In genomic region chr2:106955621-106956020, GRCm38 (mm10) we compare ENCODE assay signal across 8 mouse cellular contexts. TPM values are rescaled to one million over a fixed set of nuclear protein-coding genes. Genes with fewer than 3 reads are reported as not detected.
A peak's percentile ranks its signal among the peaks of the same experiment; 100 is the strongest.
DNase-seq lines count a peak whose midpoint lies in the region; ATAC-seq and TF ChIP-seq lines count a peak whose summit lies in the region.

No protein-coding gene starts in this region.

- in situ Hi-C loops in Patski (cut with MboI; ENCODE audit: low pct_unique_long_range_greater_than_20kb) = loop anchor here (5.0 to 10.0 kb wide), 2 partner anchors 261 to 598 kb away; partner anchors contain the start of gene Mpped2

- no peaks in the 10 kb centered on the region for H3K36me3 ChIP-seq in heart, embryonic 13.5 days
- no peaks in the 10 kb centered on the region for H3K36me3 ChIP-seq in limb, embryonic 13.5 days

- H3K4me2 ChIP-seq in heart, embryonic 13.5 days = peak overlapping the region; percentile 20; the same call in 1 of the 2 replicates
- peak overlapping the region; percentile 38 for H3K4me2 ChIP-seq in limb, embryonic 13.5 days (replicated peaks)

- H3K4me1 ChIP-seq in heart, embryonic 13.5 days = peaks cover 7% of the 10 kb centered on the region; the same call in 1 of the 2 replicates
- peaks cover 13% of the 10 kb centered on the region for H3K4me1 ChIP-seq in limb, embryonic 13.5 days

- no peaks in the 10 kb centered on the region for H3K9me3 ChIP-seq in heart, embryonic 13.5 days
- H3K9me3 ChIP-seq in limb, embryonic 13.5 days = no peaks in the 10 kb centered on the region

- CTCF ChIA-PET in Patski (lab: Charles Lee) = interaction anchor here (0.6 to 1.9 kb wide), 11 partner anchors 8 to 1859 kb away, joined by 3 to 5 read pairs (median 3); no protein-coding TSS in a partner anchor

- ATAC-seq in heart, embryonic 13.5 days (ENCODE audit: extremely low read depth, insufficient number of reproducible peaks, low FRiP score, low TSS enrichment) = no peak
- ATAC-seq in Patski = peak; percentile 67
- peak; percentile 31; the same call in 1 of the 2 replicates for ATAC-seq in limb, embryonic 13.5 days (ENCODE audit: low FRiP score, low read depth)

- H3K27me3 ChIP-seq in heart, embryonic 13.5 days (replicated peaks) = no peaks in the 10 kb centered on the region
- no peaks in the 10 kb centered on the region for H3K27me3 ChIP-seq in Patski
- H3K27me3 ChIP-seq in limb, embryonic 13.5 days = 0 out of 2 replicates have a peak, but pooled peaks cover 4% of the 10 kb centered on the region

- H3K9ac ChIP-seq in heart, embryonic 13.5 days = no peak overlapping the region
- no peak overlapping the region for H3K9ac ChIP-seq in limb, embryonic 13.5 days

- WGBS in heart, embryonic 13.5 days = 16% methylated on average over 10 of the region's 10 CpGs
- WGBS in limb, embryonic 13.5 days = 12% methylated on average over 10 of the region's 10 CpGs

- no peak for DNase-seq in heart, postnatal 25 days (ENCODE audit: low spot score)
- DNase-seq in 3134 (ENCODE audit: extremely low read depth, insufficient read length, low spot score) = peak; percentile 10
- no peak for DNase-seq in Patski (ENCODE audit: low read depth, low spot score)
- DNase-seq in fibroblast of lung, adult 2 months (ENCODE audit: low read depth) = peak; percentile 36
- peak; percentile 27 for DNase-seq in telencephalon, adult 2 months (ENCODE audit: low read depth, low spot score)
- DNase-seq in left cerebral cortex, adult 8-10 months (ENCODE audit: low spot score in 2 of 2) = no peak

- intact Hi-C loops in heart, postnatal 25 days (cut with DNase I) = loop anchor here (1.0 to 10.0 kb wide), 4 partner anchors 263 to 761 kb away; partner anchors contain the start of gene Mpped2

- POLR2A ChIA-PET in Patski (lab: Charles Lee) = no interaction called here

- peak; percentile 70 for TF ChIP-seq CTCF in Patski (IDR thresholded peaks at IDR 0.05)

- no peak overlapping the region for H3K4me3 ChIP-seq in heart, embryonic 13.5 days
- peak overlapping the region; percentile 5; the same call in 1 of the 2 replicates for H3K4me3 ChIP-seq in limb, embryonic 13.5 days

- no peak overlapping the region for H3K27ac ChIP-seq in heart, embryonic 13.5 days (replicated peaks)
- H3K27ac ChIP-seq in limb, embryonic 13.5 days = no peak overlapping the region; the same call in 1 of the 2 replicates

RNA-seq across cellular contexts. Expression of gene Arl14ep, which starts 18.6 kb away (rescaled TPM):
- polyA plus RNA-seq in heart, embryonic 13.5 days (2015; fragmentation: Nextera tagmentation; extraction: Ambion mirVana) = 22.7 and 23.1 TPM in 2 replicates
- 10 to 100 TPM; 10.4 to 11.0 TPM for total RNA-seq in heart, postnatal 25 days (2021)
- polyA plus RNA-seq in Patski (2021) = 36.8 TPM
- 63.6 and 63.9 TPM in 2 replicates for polyA plus RNA-seq in limb, embryonic 13.5 days (2015; fragmentation: Nextera tagmentation; extraction: Ambion mirVana)
- total RNA-seq in left cerebral cortex, adult 8-10 months (2022) = 10 to 100 TPM; 39.6 to 42.3 (median 40.3) TPM

Comparison
In these comparisons a context has a peak if more than half of its experiments do, and no peak if none do; other contexts are left out.
1. DNase-seq: peak in 3134 (single experiment), fibroblast of lung, adult 2 months (single experiment) and telencephalon, adult 2 months (single experiment); none in heart, postnatal 25 days (single experiment), Patski (single experiment) and left cerebral cortex, adult 8-10 months (0 of 2).